Mouse (Mus musculus) splenic B cell, adult 2 months (primary cell): ENCODE measurements around the gene Wbp1l.
A peak's percentile ranks its signal among the peaks of the same experiment; 100 is the strongest.

Experiments
- DNase-seq: peaks from one replicate; pipeline ENCODE4 v3.0.0-alpha.2; 2011; ENCODE audit warnings: low read depth, low spot score
- H3K27me3 ChIP-seq: 2 replicates; pipeline ENCODE4 v1.6.1; 2012; ENCODE audit warnings: mild to moderate bottlenecking, low read length, moderate library complexity, mixed read lengths; ENCODE audit not compliant: control insufficient read depth, poor library complexity, insufficient read depth, severe bottlenecking
- H3K36me3 ChIP-seq: 2 replicates; pipeline ENCODE4 v1.6.1; 2012; ENCODE audit warnings: mild to moderate bottlenecking, low read length, moderate library complexity, mixed read lengths; ENCODE audit not compliant: control insufficient read depth, poor library complexity, insufficient read depth, severe bottlenecking

Wbp1l gene

DNA sequence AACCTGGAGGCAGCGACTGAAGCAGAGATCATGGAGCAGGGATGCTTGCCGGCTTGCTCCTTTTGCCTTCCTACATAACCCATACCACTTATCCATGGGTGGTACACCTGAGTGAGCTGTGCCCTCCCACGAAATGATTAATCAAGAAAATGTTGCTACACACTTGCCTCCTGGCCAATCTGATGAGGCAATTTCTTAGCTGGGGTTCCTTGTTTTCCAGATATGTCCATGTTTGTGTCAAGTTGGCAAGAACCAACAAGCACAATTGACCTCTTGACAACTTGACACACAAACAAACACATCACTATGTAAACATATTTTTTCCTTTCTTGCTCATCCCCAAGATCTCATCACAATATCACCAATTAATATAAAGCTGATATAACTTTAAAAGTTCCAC lies 76.8 kb downstream of the Wbp1l start:
- DNase-seq = no peak
- no peaks in the 10 kb centered on the region for H3K27me3 ChIP-seq
- no peaks in the 10 kb centered on the region for H3K36me3 ChIP-seq

DNA sequence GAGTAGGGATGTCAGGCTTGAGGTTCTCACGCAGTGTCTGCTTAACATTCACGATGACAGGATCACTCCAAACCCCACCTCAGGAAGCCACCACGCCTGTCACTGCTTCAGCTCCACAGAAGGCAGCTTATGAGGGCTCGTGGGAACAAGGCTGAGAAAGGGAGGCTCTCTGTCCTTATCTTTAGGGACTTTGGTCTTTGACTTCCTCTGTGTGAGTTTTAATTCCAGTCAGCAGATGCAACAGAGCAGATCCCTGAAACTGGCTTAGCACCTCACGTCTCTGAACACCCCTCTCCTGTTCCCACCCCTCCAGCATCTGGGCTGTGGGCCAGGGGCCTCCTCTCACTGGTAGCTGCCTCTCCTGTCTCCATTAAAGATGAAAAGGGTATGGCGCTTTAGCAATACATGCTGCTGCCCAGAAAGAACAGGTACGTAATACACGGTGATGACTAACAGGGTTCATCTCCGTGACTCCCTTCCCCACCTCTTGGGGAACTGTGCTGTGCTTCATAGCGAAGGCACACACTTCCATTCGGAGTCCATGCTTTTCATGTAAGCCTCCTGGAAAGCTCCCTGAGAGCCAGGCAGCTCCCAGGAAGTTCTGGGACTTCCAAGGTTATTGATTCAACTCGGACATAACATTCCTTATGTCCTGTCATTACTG lies 81.0 kb downstream of the Wbp1l start:
- H3K27me3 ChIP-seq = no peaks in the 10 kb centered on the region
- no peaks in the 10 kb centered on the region for H3K36me3 ChIP-seq
- DNase-seq = no peak

DNA sequence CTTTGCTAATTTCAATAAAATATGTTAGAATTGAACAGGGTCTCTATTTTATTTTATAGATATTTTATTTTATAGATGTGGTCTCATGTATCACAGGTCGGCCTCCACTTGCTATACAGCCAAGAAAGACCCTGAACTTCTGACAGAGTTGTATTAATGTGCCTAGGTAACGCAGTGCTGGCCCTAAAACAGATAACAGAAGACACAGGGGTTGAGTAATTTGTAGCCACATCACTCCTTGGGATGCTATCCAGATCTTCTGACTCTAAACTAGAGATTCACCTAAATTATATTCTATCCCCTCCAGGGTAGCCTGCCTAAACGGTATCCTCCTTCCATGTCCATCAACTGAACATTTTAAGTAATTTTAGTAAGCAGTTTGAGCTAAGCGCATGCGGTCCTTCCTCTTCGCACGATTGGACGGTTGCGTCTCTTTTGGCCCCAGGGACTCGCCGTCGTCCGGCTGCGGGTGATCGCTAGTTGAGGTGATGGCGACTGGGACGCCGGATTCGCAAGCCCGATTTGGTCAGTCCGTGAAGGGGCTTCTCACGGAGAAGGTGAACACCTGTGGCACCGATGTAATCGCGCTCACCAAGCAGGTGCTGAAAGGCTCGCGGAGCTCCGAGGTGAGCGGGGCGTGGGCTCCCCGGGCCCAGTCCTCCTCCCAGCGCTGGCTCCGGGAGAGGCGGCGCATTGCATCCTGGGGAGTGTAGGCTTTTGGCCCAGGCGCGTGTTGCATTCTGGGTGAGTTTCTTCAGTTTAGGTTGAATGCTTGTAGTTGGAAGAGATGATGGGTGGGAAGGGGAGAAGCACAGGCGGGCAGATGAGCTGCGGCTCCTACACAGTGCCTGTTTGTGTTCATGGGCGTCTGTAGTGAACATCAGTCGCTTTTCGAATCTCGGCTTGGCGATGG lies 90.8 kb downstream of the Wbp1l start, which contains the start of gene Borcs7:
TSS of gene Borcs7 (plus strand) at position 447 of the 913 bp plus-strand sequence.
- no peaks in the 10 kb centered on the region; the same call in 1 of the 2 replicates for H3K36me3 ChIP-seq
- peak; percentile 84 for DNase-seq
- H3K27me3 ChIP-seq = no peaks in the 10 kb centered on the region

- Histone ChIP-seq H3K36me3 (no peaks in the 10 kb centered on the region; the same call in 1 of the 2 replicates), H3K27me3 (no peaks in the 10 kb centered on the region)
- DNase-seq = no peak
Measured at GRCm38 (mm10) chr19:46690387-46690786, 91.5 kb downstream of the Wbp1l start.

- Histone ChIP-seq H3K36me3 (no peaks in the 10 kb centered on the region; the same call in 1 of the 2 replicates), H3K27me3 (no peaks in the 10 kb centered on the region)
- DNase-seq = no peak
Measured at GRCm38 (mm10) chr19:46691078-46691477, 92.2 kb downstream of the Wbp1l start.

- Histone ChIP-seq H3K27me3 (no peaks in the 10 kb centered on the region), H3K36me3 (no peaks in the 10 kb centered on the region; the same call in 1 of the 2 replicates)
- no peak for DNase-seq
Measured at GRCm38 (mm10) chr19:46693146-46693545, 94.3 kb downstream of the Wbp1l start.

GRCm38 (mm10) chr19:46696482-46696881 lies 97.6 kb downstream of the Wbp1l start:
- DNase-seq = no peak
- Histone ChIP-seq H3K36me3 (no peaks in the 10 kb centered on the region; the same call in 1 of the 2 replicates), H3K27me3 (no peaks in the 10 kb centered on the region)

DNA sequence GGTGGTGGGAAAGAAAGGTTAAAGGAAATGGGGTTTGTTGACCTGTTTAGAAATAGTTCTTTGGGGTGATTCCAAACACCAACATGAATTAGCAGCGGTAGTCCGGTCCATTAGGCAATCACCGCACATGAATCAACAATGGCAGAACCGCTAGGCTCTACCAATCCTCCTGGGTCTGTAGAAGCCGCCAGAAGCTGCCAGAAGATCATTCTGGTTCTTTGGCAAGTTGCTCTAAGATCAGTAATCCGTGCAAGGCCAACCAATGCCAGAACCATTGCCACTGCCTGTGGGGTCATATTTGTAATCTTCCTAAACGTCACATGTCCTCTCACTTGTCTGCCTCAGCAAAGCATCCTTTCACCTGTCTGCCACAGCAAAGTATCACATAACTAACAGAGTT lies 98.1 kb downstream of the Wbp1l start:
- H3K36me3 ChIP-seq = no peaks in the 10 kb centered on the region; the same call in 1 of the 2 replicates
- no peaks in the 10 kb centered on the region for H3K27me3 ChIP-seq
- no peak for DNase-seq

DNA sequence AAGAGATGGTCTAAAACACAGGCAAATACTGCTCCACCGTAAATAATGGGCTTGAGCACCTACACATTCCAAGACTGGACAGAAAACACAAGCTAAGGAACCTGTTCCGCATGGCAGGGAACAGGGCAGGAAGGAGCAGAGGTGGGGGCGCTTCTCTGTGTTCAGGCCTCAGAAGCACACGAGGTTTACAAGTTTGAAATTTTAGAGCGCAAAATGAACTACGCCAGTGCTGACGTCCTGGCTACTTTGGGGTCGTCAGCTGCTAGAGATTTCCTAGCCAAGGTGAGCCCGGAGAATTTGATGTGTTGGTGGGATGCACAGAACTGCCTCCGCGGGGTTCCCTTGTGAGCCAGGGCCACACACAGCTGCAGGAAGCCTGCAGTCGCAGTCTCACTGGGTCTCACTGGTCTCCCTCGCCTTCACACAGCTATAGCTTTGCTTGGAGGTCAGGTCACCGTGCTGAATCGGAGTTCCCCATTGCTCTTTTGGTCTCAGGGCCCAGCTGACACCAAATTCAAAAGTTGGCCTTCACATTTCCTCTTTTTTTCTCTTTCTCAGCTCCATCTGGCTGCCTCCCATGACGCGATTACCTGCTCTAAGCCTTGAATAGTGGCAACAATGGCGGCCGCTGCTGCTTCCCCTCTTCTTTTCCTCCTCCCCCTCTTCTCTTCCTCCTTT lies 99.1 kb downstream of the Wbp1l start:
- DNase-seq = peak; percentile 85
- Histone ChIP-seq H3K36me3 (no peaks in the 10 kb centered on the region; the same call in 1 of the 2 replicates), H3K27me3 (no peaks in the 10 kb centered on the region)

DNA sequence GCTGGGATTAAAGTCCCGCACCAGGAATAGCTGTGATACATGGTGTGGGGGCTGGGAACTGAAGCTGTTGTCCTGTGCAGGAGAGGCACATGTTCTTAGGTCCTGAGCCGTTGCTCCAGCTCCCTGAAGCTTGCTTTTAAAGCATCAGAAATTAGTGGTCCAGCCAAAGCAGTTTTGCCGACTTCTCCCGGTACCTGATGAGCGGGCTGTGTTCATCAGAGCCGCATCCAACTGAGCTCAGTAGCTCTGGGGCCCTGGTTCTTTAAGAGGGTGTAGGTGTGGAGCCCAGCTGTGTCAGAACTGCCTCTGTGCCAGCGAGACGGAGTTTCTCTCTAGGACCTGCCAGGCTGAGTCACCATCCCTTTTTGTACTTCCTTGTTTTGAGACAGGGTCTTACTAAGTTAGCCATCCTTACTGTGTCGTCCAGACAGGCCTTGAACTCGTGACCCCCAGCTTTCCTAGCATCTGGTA lies 100.2 kb downstream of the Wbp1l start:
- DNase-seq = peak; percentile 55
- no peaks in the 10 kb centered on the region for H3K27me3 ChIP-seq
- H3K36me3 ChIP-seq = no peaks in the 10 kb centered on the region; the same call in 1 of the 2 replicates

- DNase-seq = no peak
- Histone ChIP-seq H3K36me3 (no peaks in the 10 kb centered on the region), H3K27me3 (no peaks in the 10 kb centered on the region)
Measured at GRCm38 (mm10) chr19:46701156-46701555, 102.3 kb downstream of the Wbp1l start.

DNA sequence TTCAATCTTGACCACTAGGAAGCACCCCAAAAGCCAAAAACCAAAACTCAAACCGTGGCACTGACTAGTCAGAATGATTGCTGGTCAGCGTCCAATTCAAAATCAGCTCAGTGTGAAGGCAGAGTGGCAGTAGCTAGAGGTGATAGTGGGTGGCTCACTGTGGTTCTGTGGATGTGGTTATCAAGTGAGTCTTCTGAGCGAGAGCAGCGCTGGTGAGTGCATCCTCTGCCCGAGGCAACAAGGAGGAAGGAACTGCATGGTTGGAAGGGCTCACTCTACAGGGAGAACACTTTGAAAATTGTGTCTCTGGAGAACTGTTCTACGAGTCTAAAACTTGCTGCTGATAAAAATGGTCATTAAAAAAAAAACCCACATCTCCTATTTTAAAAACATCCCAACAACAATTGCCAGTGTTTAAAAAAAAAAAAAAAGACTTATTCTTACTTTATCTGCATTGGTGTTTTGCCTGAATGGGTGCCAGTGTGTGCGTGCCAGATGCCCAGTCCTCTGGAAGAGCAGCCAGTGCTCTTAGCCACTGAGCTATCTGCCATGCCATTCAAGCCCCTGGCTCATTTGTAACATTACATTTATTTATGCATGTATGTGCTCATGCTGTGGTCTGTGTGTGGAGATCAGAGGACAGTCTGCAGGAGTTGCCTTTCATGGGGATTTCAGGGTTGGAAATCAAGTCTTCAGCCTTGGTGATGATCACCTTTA lies 107.1 kb downstream of the Wbp1l start:
- Histone ChIP-seq H3K36me3 (no peaks in the 10 kb centered on the region), H3K27me3 (no peaks in the 10 kb centered on the region)
- DNase-seq = peak; percentile 49

- H3K27me3 ChIP-seq = no peaks in the 10 kb centered on the region
- DNase-seq = no peak
- H3K36me3 ChIP-seq = no peaks in the 10 kb centered on the region
Measured at GRCm38 (mm10) chr19:46706540-46707295, 107.8 kb downstream of the Wbp1l start.
